Mouse (Mus musculus): ENCODE measurements around the gene Tef.

Gene Tef

GRCm38 (mm10) chr15:81835007-81835880 lies 33.0 kb downstream of the Tef start:
- peaks cover 53% of the 10 kb centered on the region for H3K27me3 ChIP-seq (ENCODE audit: insufficient read depth, low read length)
- peaks cover 44% of the 10 kb centered on the region for H3K4me1 ChIP-seq (replicated peaks; ENCODE audit: low read depth, low read length)
- TF ChIP-seq CTCF (conservative IDR thresholded peaks at IDR 0.05; ENCODE audit: low read length), result no peak
- TF ChIP-seq POU5F1 (IDR thresholded peaks at IDR 0.05; ENCODE audit: borderline replicate concordance, low read length), result no peak
- TF ChIP-seq NANOG (IDR thresholded peaks at IDR 0.05; ENCODE audit: borderline replicate concordance, low read length), result no peak
- H3K9me3 ChIP-seq (ENCODE audit: low read length), result no peaks in the 10 kb centered on the region
- no peaks in the 10 kb centered on the region for H3K36me3 ChIP-seq (ENCODE audit: insufficient read depth, low read length)
- H3K4me3 ChIP-seq (replicated peaks; ENCODE audit: low read length), result no peak overlapping the region; the same call in 1 of the 2 replicates

GRCm38 (mm10) chr15:81836124-81836821 lies 34.1 kb downstream of the Tef start:
- TF ChIP-seq CTCF (conservative IDR thresholded peaks at IDR 0.05; ENCODE audit: low read length), result no peak
- TF ChIP-seq POU5F1 (IDR thresholded peaks at IDR 0.05; ENCODE audit: borderline replicate concordance, low read length), result no peak
- TF ChIP-seq NANOG (IDR thresholded peaks at IDR 0.05; ENCODE audit: borderline replicate concordance, low read length), result no peak

GRCm38 (mm10) chr15:81836966-81837920 lies 35.0 kb downstream of the Tef start:
- H3K36me3 ChIP-seq (ENCODE audit: insufficient read depth, low read length), result no peaks in the 10 kb centered on the region
- TF ChIP-seq POU5F1 (IDR thresholded peaks at IDR 0.05; ENCODE audit: borderline replicate concordance, low read length) (no peak), NANOG (IDR thresholded peaks at IDR 0.05; ENCODE audit: borderline replicate concordance, low read length) (no peak), CTCF (conservative IDR thresholded peaks at IDR 0.05; ENCODE audit: low read length) (no peak)
- H3K9me3 ChIP-seq (ENCODE audit: low read length), result no peaks in the 10 kb centered on the region
- H3K4me3 ChIP-seq (replicated peaks; ENCODE audit: low read length), result no peak overlapping the region
- H3K27me3 ChIP-seq (ENCODE audit: insufficient read depth, low read length), result peaks cover 54% of the 10 kb centered on the region
- peaks cover 34% of the 10 kb centered on the region for H3K4me1 ChIP-seq (replicated peaks; ENCODE audit: low read depth, low read length)

More at GRCm38 (mm10) chr15:81836124-81836821, 34.1 kb downstream of the Tef start:
- H3K36me3 ChIP-seq (ENCODE audit: insufficient read depth, low read length), result no peaks in the 10 kb centered on the region
- H3K4me1 ChIP-seq (replicated peaks; ENCODE audit: low read depth, low read length), result peaks cover 37% of the 10 kb centered on the region
- H3K27me3 ChIP-seq (ENCODE audit: insufficient read depth, low read length), result peaks cover 53% of the 10 kb centered on the region
- H3K9me3 ChIP-seq (ENCODE audit: low read length), result no peaks in the 10 kb centered on the region
- peak overlapping the region; percentile 71 for H3K4me3 ChIP-seq (replicated peaks; ENCODE audit: low read length)

GRCm38 (mm10) chr15:81838554-81839235 lies 36.5 kb downstream of the Tef start:
- no peaks in the 10 kb centered on the region for H3K36me3 ChIP-seq (ENCODE audit: insufficient read depth, low read length)

DNA sequence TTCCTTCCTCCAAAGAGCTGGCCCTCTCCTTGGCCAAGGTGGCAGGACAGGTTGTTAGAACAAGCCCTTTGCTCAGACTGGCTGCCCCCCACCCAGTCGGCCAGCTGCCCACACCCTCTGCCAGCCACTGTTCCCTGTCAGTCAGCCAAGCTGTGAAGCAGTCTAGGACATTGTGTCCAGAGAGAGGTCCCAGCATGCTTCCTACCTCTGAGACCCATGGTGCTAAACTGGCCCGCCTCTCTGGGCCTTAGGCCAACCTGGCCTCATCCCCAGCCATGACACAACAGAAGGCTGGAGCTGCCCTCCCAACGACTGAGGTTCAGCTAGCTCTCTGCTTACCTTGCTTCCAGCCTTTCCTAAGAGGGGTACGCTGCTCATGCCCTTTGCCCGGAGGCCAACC lies 37.4 kb downstream of the Tef start:
- H3K27me3 ChIP-seq (ENCODE audit: insufficient read depth, low read length), result peaks cover 47% of the 10 kb centered on the region
- TF ChIP-seq POU5F1 (IDR thresholded peaks at IDR 0.05; ENCODE audit: borderline replicate concordance, low read length) (no peak), NANOG (IDR thresholded peaks at IDR 0.05; ENCODE audit: borderline replicate concordance, low read length) (no peak), CTCF (conservative IDR thresholded peaks at IDR 0.05; ENCODE audit: low read length) (no peak)
- H3K4me1 ChIP-seq (replicated peaks; ENCODE audit: low read depth, low read length), result peaks cover 41% of the 10 kb centered on the region
- no peaks in the 10 kb centered on the region for H3K36me3 ChIP-seq (ENCODE audit: insufficient read depth, low read length)
- H3K4me3 ChIP-seq (replicated peaks; ENCODE audit: low read length), result no peak overlapping the region
- H3K9me3 ChIP-seq (ENCODE audit: low read length), result no peaks in the 10 kb centered on the region

More at GRCm38 (mm10) chr15:81838554-81839235, 36.5 kb downstream of the Tef start:
- Histone ChIP-seq H3K4me3 (replicated peaks; ENCODE audit: low read length) (peak overlapping the region; percentile 62), H3K4me1 (replicated peaks; ENCODE audit: low read depth, low read length) (peaks cover 34% of the 10 kb centered on the region), H3K9me3 (ENCODE audit: low read length) (no peaks in the 10 kb centered on the region), H3K27me3 (ENCODE audit: insufficient read depth, low read length) (peaks cover 56% of the 10 kb centered on the region)
- TF ChIP-seq CTCF (conservative IDR thresholded peaks at IDR 0.05; ENCODE audit: low read length) (no peak), POU5F1 (IDR thresholded peaks at IDR 0.05; ENCODE audit: borderline replicate concordance, low read length) (no peak), NANOG (IDR thresholded peaks at IDR 0.05; ENCODE audit: borderline replicate concordance, low read length) (no peak)

GRCm38 (mm10) chr15:81840306-81840705 lies 38.1 kb downstream of the Tef start:
- no peak overlapping the region for H3K4me3 ChIP-seq (replicated peaks; ENCODE audit: low read length)
- TF ChIP-seq NANOG (IDR thresholded peaks at IDR 0.05; ENCODE audit: borderline replicate concordance, low read length) (no peak), POU5F1 (IDR thresholded peaks at IDR 0.05; ENCODE audit: borderline replicate concordance, low read length) (no peak), CTCF (conservative IDR thresholded peaks at IDR 0.05; ENCODE audit: low read length) (no peak)
- peaks cover 42% of the 10 kb centered on the region for H3K4me1 ChIP-seq (replicated peaks; ENCODE audit: low read depth, low read length)
- no peaks in the 10 kb centered on the region for H3K9me3 ChIP-seq (ENCODE audit: low read length)
- H3K27me3 ChIP-seq (ENCODE audit: insufficient read depth, low read length), result peaks cover 41% of the 10 kb centered on the region
- no peaks in the 10 kb centered on the region for H3K36me3 ChIP-seq (ENCODE audit: insufficient read depth, low read length)

GRCm38 (mm10) chr15:81842275-81842674 lies 40.1 kb downstream of the Tef start:
- Histone ChIP-seq H3K4me3 (replicated peaks; ENCODE audit: low read length) (no peak overlapping the region), H3K4me1 (replicated peaks; ENCODE audit: low read depth, low read length) (peaks cover 45% of the 10 kb centered on the region), H3K36me3 (ENCODE audit: insufficient read depth, low read length) (no peaks in the 10 kb centered on the region; the same call in 1 of the 2 replicates), H3K27me3 (ENCODE audit: insufficient read depth, low read length) (peaks cover 22% of the 10 kb centered on the region), H3K9me3 (ENCODE audit: low read length) (no peaks in the 10 kb centered on the region)
- TF ChIP-seq NANOG (IDR thresholded peaks at IDR 0.05; ENCODE audit: borderline replicate concordance, low read length) (no peak), CTCF (conservative IDR thresholded peaks at IDR 0.05; ENCODE audit: low read length) (no peak), POU5F1 (IDR thresholded peaks at IDR 0.05; ENCODE audit: borderline replicate concordance, low read length) (no peak)
